Mouse (Mus musculus) neural tube, embryonic 13.5 days (tissue): ENCODE results near the gene Spata31. TPM values are rescaled to one million over a fixed set of nuclear protein-coding genes. Genes with fewer than 3 reads are reported as not detected.

Experiments
- ATAC-seq: fragments of 200-750 bp; cut with Nextera tagmentation; 2 replicates; pipeline ENCODE4 v1.8.0; 2017; ENCODE audit warnings: low read depth, mild to moderate bottlenecking, moderate TSS enrichment, moderate library complexity
- H3K27ac ChIP-seq: fragments of 300-500 bp; sonication (generic); replicated peaks from 2 replicates; pipeline ENCODE4 v1.5.1; 2015; ENCODE audit warnings: moderate library complexity, mild to moderate bottlenecking, inconsistent platforms
- H3K27me3 ChIP-seq: fragments of 300-500 bp; sonication (generic); 2 replicates; pipeline ENCODE4 v1.6.1; 2015; ENCODE audit warnings: mild to moderate bottlenecking, inconsistent platforms
- H3K36me3 ChIP-seq: fragments of 300-500 bp; sonication (generic); 2 replicates; pipeline ENCODE4 v1.6.1; 2015; ENCODE audit warnings: mild to moderate bottlenecking, inconsistent platforms
- H3K4me1 ChIP-seq: fragments of 300-500 bp; sonication (generic); replicated peaks from 2 replicates; pipeline ENCODE4 v1.6.1; 2015; ENCODE audit warnings: inconsistent platforms
- H3K4me2 ChIP-seq: fragments of 300-500 bp; sonication (generic); 2 replicates; pipeline ENCODE4 v1.6.1; 2015; ENCODE audit warnings: inconsistent platforms, mild to moderate bottlenecking, moderate library complexity
- H3K4me3 ChIP-seq: fragments of 300-500 bp; sonication (generic); 2 replicates; pipeline ENCODE4 v1.5.1; 2015; ENCODE audit warnings: mild to moderate bottlenecking, inconsistent platforms
- H3K9ac ChIP-seq: fragments of 300-500 bp; sonication (generic); 2 replicates; pipeline ENCODE4 v1.6.1; 2015; ENCODE audit warnings: moderate library complexity, mild to moderate bottlenecking, inconsistent platforms
- H3K9me3 ChIP-seq: fragments of 300-500 bp; sonication (generic); 2 replicates; pipeline ENCODE4 v1.6.1; 2016; ENCODE audit warnings: inconsistent platforms
- WGBS: fragments of 180-500 bp; shearing (Covaris S2); methylation state at CpG from one replicate; pipeline ENCODE4 v1.1.7; 2015; 5-methylcytosine and 5-hydroxymethylcytosine counted together
- polyA plus RNA-seq: library from polyadenylated mRNA; unstranded; fragments of >200 nt; fragmentation: Nextera tagmentation; extraction: Ambion mirVana; gene quantifications from 2 replicates; pipeline ENCODE4 v1.2.1, GENCODE M21; 2015

Spata31 gene
- polyA plus RNA-seq, result not detected in 2 replicates

DNA sequence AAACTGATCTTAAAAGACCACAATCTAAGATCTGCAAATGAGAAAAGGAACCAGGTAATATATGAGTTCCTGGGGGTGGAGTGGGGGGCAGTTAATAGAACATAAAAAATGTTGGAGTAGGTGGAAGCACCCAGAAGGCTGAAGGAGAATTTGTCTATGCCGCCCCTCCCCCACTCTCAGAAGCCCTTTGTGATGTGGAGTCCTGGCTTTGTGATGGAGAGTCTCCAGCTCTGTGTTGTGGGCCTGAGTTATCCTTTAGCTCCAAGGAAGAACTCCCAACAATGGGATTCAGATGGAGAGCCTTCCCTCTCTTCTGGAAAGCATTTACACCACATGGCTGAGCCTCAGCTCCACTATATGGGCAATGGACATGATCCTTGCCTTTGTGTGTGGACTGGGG, at the start of gene Spata31:
Spata31 (plus strand) TSS at position 216 of the 400 bp plus-strand sequence.
- Histone ChIP-seq H3K9ac (no peak within 1 kb of the TSS), H3K27me3 (no peaks in the 10 kb centered on the region), H3K4me1 (no peaks in the 10 kb centered on the region), H3K4me2 (no peak within 1 kb of the TSS), H3K36me3 (no peaks in the 10 kb centered on the region), H3K27ac (no peak within 1 kb of the TSS), H3K9me3 (0 out of 2 replicates have a peak, but pooled peaks cover 3% of the 10 kb centered on the region), H3K4me3 (no peak within 1 kb of the TSS)
- 86% methylated on average over 1 of the region's 1 CpGs for WGBS
- ATAC-seq, result no peak

DNA sequence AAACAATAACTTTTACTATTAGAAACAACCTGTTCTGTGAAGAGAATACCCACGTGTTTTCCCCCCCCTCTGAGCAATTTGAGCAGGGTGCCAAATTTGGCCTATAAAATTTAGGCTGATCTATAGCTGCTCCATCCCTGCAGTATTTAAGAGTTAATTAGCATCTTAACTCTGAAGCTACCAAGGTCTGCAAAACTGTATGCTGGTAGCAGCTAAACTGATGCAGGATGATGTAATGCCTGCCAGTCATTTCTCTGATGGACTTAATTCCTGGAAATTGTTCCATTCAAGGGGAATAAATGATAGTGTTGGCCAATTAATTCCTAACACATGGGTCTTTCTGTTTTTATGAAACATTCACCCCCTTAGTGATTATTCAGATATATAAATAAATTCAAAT, 14.1 kb upstream of the Spata31 start:
- Histone ChIP-seq H3K4me1 (no peaks in the 10 kb centered on the region), H3K27ac (no peak overlapping the region), H3K36me3 (no peaks in the 10 kb centered on the region), H3K4me2 (no peak overlapping the region), H3K27me3 (no peaks in the 10 kb centered on the region), H3K9ac (no peak overlapping the region), H3K4me3 (no peak overlapping the region), H3K9me3 (no peaks in the 10 kb centered on the region)
- no peak for ATAC-seq
- WGBS, result 38% methylated on average over 1 of the region's 1 CpGs

DNA sequence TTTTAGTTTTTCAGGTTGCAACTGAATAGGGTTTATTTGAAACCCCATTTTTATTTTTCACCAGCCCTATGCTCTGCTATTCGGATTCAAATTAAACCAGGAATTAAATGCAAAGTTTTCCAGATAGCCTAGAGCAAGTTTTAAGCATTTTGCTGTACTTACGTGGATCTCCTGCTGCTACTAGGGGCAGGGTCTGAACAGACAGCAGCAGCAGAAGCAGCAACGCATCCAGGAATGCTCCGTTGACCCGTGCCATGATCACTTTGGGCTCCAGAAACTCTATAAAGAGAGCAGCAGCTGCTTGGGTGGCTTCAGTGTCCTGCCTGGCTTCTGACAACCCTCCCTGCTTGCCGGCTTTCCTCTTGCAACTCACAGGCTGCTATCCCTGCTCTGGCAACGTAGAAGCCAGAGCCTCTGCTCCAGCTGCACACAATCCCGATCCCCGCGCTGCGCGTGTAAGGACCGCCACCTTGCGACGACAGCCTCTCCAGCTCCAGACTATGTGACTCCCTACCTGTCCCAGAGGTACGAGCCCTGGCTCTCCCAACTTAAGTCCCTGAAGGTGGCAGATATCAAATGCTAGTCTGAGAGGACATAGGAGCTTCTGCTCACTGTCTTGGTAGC, 13.5 kb upstream of the Spata31 start, which contains the start of gene Cntnap3:
Cntnap3 (minus strand) TSS at position 371 of the 624 bp plus-strand sequence.
- no peaks in the 10 kb centered on the region for H3K4me1 ChIP-seq
- no peaks in the 10 kb centered on the region for H3K36me3 ChIP-seq
- no peaks in the 10 kb centered on the region for H3K27me3 ChIP-seq
- H3K9me3 ChIP-seq, result no peaks in the 10 kb centered on the region
- no peak within 1 kb of the TSS for H3K27ac ChIP-seq
- peak within 1 kb of the TSS; percentile 21 for H3K4me3 ChIP-seq
- peak within 1 kb of the TSS; percentile 55 for H3K9ac ChIP-seq
- peak; percentile 92 for ATAC-seq
- 11% methylated on average over 16 of the region's 16 CpGs for WGBS
- H3K4me2 ChIP-seq, result peak within 1 kb of the TSS; percentile 49

Other genes with a start within 250 kb of the Spata31 start
- 0.49 and 0.54 TPM in 2 replicates for gene Cntnap3, start 13.5 kb upstream of the Spata31 start, polyA plus RNA-seq
- gene Spata31d1c, start 115.7 kb downstream of the Spata31 start, polyA plus RNA-seq, result not detected in 2 replicates
- gene Prss47, start 135.4 kb downstream of the Spata31 start, polyA plus RNA-seq, result not detected in 2 replicates
- 31.1 and 32.1 TPM in 2 replicates for gene Mfsd14b, start 195.6 kb downstream of the Spata31 start, polyA plus RNA-seq
- not detected in 2 replicates for gene Olfr465-ps1, start 220.7 kb downstream of the Spata31 start, polyA plus RNA-seq
- not detected in 2 replicates for gene Olfr466, start 232.8 kb downstream of the Spata31 start, polyA plus RNA-seq